Mouse (Mus musculus) cerebellum, adult 18-20 months (tissue): ENCODE data around the gene Tspan1.

ENCODE experiments used
- DNase-seq, 2 experiments: peaks; one replicate each; pipeline ENCODE4 v3.0.0; 2021

Gene Tspan1

GRCm38 (mm10) chr4:116167404-116167803 lies at the start of gene Tspan1:
Tspan1 (minus strand) TSS chr4:116167601.
- DNase-seq, result peak; percentile 58 to 61

GRCm38 (mm10) chr4:116217046-116217445 lies 49.6 kb upstream of the Tspan1 start:
- peak; percentile 71 to 72 for DNase-seq

DNA sequence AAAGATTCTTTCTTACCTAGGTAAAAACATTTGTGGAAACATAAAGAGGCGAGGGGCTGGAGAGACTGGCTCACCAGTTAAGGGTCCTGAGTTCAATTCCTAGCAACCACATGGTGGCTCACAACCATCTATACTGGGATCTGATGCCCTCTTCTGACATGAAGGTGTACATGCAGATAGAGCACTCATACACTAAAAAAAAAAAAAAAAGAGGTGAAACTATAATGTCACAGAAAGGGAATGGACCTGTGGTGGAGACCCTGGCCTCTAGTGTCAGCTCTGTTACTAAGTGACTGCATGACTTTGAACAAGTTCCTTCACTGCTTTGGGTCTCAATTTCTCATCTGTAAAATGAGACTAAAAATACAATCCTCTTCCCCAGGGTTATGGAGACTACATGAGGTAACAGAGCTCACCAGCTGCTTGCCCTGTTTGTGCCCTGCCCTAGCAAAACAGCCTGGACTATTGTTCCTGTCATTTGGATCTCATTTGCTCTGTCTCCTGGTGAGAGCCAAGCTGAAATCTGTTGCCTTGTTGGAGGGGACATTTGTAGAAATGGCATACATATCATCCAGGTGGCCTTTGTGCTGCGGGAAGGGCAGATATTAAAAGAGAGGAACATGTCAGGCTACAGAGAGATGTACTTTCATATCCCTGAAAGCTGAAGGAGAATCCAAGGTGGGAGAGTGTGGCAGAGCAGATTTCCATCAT lies 48.6 kb upstream of the Tspan1 start:
- DNase-seq, result peak; percentile 70 to 75

- DNase-seq, result no peak
Observed at GRCm38 (mm10) chr4:116208891-116209290, 41.5 kb upstream of the Tspan1 start.

DNA sequence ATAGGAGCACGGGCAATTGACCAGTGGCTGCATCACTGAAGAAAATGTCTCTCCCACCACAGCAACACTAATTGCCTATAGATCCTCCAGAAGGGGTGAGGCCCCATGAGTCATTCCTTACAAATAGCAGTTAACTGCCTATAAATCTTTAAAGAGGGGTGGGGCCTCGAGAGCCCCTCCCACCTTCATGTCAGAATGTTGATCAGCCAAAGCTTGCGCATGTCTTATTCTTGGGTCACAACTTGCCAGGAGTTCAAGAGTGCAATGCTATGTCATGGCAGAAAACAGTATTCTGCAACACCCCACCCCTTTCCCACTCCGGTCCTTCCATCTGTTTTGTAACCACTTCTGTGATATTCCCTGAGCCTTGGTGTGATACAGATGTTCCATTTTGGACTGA lies 39.1 kb upstream of the Tspan1 start:
- no peak for DNase-seq

DNA sequence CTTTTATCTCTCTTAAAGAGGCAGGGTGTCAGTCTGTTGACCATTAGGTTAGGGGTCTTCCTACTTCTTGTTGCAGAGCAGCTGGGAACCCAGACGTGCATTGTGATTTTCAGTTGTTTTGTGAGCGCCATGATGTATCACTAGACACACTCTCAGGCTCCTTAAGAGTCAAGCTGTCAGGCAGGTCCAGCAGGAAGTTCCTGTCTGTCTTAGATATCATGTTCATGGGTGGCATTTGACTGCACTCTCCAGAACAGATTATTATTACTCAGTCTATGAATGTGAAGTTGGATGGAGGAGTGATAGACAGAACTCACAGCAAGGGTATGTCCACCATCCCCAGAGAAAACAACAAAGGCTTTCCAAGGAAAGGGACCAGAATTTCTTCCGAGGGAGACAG lies 37.0 kb upstream of the Tspan1 start:
- DNase-seq, result no peak

- peak; percentile 53 to 57 for DNase-seq
Observed at GRCm38 (mm10) chr4:116198422-116198821, 31.0 kb upstream of the Tspan1 start.

DNA sequence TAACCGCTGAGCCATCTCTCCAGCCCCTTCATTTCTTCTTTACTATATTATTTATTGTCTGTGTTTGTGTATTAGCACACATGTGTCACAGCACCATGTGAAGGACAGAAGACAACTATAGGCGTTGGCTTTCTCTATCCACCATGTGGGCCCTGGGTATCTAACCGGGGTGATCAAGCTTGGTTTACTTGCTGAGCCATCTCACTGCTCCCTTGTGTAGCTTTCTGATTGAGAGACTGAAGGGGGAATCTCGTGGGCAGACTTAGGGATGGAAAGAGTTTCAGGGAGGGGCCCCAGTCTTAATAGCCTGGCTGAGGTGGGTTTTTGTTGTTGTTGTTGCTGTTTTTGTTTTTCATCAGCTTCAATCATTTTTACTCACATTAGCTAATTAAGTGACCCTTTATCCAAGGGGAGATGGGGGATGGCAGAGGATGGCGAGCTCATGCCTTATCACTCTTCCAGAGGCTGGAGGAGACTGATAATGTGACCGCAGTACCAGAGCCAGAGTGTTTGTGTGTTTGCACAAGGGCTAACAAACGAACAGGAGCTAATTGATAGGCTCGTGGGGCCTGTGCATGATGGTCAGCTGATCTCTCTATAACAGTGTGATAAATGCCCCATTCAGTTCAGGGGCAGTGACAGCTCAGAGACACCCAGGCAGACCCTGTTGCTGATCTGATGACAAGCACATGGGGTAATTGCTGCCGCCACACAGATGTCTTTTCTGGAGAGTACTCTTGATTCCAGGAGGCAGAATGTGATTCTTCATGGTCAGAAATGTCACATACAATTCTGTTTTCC lies 26.4 kb upstream of the Tspan1 start:
- DNase-seq, result no peak

DNA sequence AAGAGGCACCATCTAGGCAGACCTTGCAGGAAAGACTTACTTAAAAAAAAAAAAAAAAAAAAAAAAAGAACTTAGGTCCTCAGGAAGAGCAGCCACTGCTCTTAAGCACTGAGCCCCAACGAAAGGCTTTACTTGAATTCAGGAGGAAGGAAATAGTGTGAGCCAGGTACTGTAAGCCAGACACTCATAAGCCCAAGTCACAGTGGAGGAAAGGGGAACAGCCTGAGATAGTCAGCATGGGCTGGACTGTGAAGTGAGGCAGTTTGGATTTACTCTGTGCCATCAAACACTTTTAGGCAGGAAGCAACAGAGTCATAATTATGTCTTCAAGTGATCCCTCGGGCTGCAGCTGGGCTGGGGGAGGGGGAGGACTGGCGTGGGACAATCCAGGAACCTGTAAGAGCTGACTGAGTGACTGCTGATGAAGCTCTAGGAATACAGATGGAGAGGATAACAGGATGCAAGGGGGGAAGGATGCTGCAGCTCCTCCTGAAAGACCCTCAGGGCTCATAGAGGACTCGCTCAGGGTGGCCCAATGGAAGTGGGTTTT lies 25.0 kb upstream of the Tspan1 start:
- DNase-seq, result no peak

GRCm38 (mm10) chr4:116185083-116185482 lies 17.7 kb upstream of the Tspan1 start:
- peak in 1 of 2 experiments; percentile 43 for DNase-seq

GRCm38 (mm10) chr4:116182745-116183144 lies 15.3 kb upstream of the Tspan1 start:
- peak; percentile 77 to 78 for DNase-seq

DNA sequence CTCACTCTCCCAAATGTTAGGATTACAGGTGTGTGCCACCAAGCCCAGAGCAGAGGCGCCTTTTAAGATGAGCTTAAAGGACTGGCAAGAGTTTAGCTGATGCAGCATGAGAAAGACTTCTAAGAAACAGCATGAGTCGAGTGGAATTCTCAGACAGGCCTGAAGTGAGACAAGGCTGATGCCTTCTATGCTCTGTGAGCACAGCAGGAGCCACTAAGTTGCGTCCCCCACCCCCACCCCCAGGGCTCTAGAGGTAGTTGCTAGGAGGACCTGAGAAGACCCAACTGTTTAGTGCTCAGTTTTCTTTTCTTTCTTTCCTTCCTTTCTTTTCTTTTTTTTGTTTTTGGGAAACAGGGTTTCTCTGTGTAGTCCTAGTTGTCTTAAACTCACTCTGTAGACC lies 14.7 kb upstream of the Tspan1 start:
- DNase-seq, result no peak

DNA sequence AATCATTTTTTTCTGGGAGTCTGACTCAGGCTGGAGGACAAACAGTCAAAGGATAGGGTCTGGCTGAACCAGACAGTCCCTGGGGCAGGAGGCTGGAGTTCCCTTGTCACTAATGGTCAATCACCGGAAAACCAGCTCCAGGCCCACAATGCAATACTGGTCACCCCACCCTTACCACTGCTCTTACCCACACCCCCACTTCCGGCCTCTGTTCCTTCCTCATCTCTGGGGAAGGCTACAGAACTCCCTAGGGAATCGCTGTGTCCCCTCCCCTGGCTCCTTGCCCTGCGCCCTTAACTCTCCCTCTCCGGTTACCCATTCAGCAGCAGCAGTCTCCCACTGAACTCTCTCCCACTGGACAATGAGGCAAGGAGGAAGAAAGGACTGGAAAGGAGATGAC lies 9.7 kb upstream of the Tspan1 start:
- peak; percentile 56 to 73 for DNase-seq

DNA sequence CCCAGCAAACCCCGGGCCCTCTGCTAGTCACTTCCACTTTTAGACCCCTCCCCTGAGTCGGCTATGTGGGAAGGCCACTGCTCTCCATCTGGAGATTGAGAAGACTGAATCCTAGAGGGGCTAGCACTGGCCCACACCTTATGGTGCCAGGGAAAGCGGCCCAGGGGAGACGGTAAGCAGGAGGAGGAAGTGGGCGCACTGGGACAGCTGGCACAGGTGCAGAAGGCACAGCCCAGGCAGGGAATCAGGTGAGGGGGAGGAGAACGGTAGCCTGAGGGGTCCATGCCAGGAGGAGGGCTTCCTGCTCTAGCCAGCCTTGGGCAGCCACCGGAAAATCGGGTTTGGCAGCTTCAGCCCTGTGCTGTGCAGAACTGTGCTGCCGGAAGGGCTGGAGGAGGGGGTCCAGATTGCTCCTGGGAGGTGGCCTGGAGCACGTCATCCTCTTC lies 9.2 kb upstream of the Tspan1 start:
- peak; percentile 95 to 98 for DNase-seq

- DNase-seq, result peak; percentile 77 to 84
Observed at GRCm38 (mm10) chr4:116175711-116176542, 8.5 kb upstream of the Tspan1 start.

DNA sequence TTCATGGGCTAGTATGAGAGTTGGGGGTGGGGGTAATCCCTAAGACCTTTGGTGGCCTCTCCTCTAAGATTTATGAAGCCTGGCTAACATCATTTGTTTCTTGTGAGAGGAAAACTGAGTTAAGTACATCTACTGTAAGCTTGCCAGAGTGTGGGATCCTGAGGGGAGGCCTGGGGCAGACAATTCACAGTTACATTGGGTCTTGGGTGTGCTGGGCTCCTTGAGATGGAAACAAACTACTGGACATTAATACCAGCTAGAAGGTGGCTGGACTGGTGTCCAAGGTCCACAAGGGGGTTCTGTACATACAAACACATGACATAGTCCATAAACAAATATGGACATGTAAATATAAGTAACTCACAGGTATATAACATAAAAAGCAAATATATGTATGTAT lies 7.7 kb upstream of the Tspan1 start:
- DNase-seq, result peak in 1 of 2 experiments; percentile 56

DNA sequence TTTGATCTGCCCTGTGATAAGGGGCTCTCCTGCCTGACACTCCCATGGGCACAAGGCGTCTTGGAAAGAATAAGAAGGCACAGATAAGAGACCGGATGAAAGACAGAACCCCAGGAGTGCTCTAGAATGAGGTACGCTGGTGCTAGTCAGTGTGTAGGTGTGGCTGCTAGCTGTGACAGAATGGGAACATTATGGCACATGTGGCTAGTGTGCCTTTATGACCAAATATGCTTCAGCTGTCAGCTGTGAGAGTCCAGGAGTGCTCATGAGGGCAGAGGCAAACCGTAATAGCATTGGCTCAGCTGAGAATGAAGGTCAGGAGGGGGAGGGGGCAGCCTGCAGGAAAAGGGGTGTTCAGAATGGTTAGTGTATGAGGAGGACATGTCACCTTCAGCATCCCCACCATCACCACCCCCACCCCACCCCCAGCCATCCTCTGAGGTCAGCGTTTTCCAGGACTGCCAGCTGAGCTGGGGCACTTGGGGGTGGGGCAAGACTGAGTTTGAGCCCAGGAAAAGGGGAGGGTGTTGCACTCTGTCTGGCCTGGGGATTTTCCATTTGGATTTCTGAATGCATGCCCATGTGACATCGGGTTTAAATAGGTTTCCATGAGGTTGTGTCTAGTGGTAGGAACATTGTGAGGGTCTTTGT lies 7.2 kb upstream of the Tspan1 start:
- DNase-seq, result peak; percentile 80 to 84

GRCm38 (mm10) chr4:116173752-116174151 lies 6.4 kb upstream of the Tspan1 start:
- DNase-seq, result peak; percentile 29 to 39

- DNase-seq, result peak in 1 of 2 experiments; percentile 41
Observed at GRCm38 (mm10) chr4:116173072-116173471, 5.7 kb upstream of the Tspan1 start, which contains the start of the genes 1700042G07Rik and Gm49337. 1700042G07Rik (plus strand) TSS chr4:116173372. Gm49337 (plus strand) TSS chr4:116173384.

DNA sequence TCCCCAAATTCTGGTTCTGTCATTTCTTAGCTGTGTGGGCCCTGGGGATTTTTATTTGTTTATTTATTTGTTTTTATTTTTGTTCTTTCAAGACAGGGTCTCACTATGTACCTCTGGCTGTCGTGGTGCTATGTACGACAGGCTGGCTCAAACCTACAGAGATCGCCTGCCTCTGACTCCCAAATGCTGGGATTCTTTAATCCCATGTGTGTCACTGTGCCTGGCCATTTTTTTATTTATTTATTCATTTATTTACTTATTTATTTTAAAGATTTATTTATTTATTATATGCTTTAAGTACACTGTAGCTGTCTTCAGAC lies 1.9 kb upstream of the Tspan1 start:
- no peak for DNase-seq

- DNase-seq, result peak; percentile 90 to 91
Observed at GRCm38 (mm10) chr4:116168617-116169352, 1.4 kb upstream of the Tspan1 start.
